Mouse (Mus musculus) ZHBTc4 (cell line): ENCODE data around the gene Gja10.
A peak's percentile ranks its signal among the peaks of the same experiment; 100 is the strongest.

Experiments used
- DNase-seq: peaks from one replicate; pipeline ENCODE4 v3.0.0-alpha.2; 2011; ENCODE audit warnings: low read depth, low spot score

Gene Gja10

GRCm38 (mm10) chr4:32602660-32603059 is at the start of gene Gja10:
TSS of gene Gja10 (minus strand) at chr4:32602760.
- no peak for DNase-seq

DNA sequence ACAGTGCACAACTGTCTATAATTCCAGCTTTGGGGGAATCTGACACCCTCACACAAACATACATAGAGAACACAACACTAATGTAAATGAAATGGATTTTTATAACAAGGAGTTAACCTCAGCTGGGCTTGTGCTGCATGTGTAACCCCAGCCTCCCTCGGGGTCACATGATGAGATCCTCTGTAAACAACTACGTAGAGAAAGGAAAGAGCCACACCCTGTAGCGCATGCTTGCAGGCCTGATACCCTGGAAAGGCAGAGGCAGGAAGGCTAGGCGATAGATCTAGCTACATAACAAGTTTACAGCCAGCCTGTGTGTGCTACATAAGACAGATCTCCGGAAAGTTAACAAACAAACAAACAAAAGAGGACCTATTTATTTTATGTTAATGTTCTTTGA is 49.1 kb upstream of the Gja10 start:
- DNase-seq, result peak; percentile 63

GRCm38 (mm10) chr4:32621637-32622036 is 19.1 kb upstream of the Gja10 start:
- no peak for DNase-seq

- DNase-seq, result peak; percentile 100
Measured at GRCm38 (mm10) chr4:32615034-32615881, 12.7 kb upstream of the Gja10 start, which contains the start of gene Casp8ap2. TSS of gene Casp8ap2 (plus strand) at chr4:32615451.

- DNase-seq, result peak; percentile 79
Measured at GRCm38 (mm10) chr4:32601135-32601534, 1.4 kb downstream of the Gja10 start.

- no peak for DNase-seq
Measured at GRCm38 (mm10) chr4:32588237-32588636, 14.3 kb downstream of the Gja10 start.

DNA sequence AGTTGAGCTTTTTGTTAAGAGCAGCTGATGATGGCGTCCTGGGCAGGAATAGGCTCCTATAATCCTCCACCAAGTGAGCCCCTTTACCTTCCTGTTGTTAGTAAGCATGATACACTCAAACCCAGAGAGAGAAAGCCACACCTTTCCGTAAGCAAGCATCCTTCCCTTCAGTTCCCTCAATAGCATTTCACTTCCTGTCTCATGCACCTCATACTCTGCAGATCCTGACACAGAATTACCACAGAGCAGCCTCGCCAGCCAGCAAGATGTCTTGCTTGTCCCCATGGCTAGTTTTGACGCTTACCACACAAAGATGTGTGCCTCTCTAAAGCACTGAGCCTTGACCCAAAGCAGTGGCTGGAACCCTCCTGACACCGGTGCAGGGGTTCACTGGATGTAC is 15.0 kb downstream of the Gja10 start:
- no peak for DNase-seq

GRCm38 (mm10) chr4:32586596-32586995 is 16.0 kb downstream of the Gja10 start:
- peak; percentile 84 for DNase-seq

DNA sequence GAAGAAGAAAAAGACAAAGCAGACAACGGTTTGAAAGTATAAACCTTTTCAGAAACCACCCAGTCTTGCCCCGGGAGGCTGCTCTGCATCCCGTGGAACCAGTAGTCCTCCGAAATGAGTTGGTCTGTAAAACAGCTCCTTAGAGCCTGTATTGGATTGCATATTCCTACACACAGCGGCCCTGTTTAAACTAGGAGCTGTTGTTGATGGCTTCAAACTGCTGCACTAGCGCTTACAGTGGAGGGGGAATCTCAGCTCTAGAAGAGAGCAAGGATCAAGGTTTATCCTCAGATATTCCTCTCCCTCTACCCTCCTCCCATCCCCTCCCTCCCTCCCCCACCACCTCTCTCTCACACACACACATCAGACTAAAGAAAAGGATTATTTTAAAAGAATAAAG is 18.4 kb downstream of the Gja10 start:
- no peak for DNase-seq

DNA sequence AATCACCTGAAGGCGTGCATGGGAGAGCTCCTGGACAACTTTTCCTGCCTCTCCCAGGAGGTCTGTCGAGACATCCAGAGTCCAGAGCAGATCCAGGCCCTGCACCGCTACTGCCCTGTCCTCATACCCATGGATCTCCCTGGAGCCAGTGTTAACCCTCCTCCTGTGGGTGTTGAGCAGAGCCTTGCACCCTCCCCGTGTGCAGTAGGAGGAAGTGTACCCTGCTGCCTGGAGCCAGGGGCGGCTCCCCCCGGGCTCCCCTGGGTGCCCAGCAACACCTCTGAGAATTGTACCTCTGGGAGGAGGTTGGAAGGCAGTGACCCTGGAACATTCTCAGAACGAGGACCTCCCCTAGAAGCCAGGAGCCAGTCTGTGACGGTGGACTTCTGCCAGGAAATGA is 22.7 kb downstream of the Gja10 start:
- no peak for DNase-seq

GRCm38 (mm10) chr4:32575165-32575564 is 27.4 kb downstream of the Gja10 start:
- DNase-seq, result no peak

GRCm38 (mm10) chr4:32574604-32575003 is 28.0 kb downstream of the Gja10 start:
- DNase-seq, result no peak

DNA sequence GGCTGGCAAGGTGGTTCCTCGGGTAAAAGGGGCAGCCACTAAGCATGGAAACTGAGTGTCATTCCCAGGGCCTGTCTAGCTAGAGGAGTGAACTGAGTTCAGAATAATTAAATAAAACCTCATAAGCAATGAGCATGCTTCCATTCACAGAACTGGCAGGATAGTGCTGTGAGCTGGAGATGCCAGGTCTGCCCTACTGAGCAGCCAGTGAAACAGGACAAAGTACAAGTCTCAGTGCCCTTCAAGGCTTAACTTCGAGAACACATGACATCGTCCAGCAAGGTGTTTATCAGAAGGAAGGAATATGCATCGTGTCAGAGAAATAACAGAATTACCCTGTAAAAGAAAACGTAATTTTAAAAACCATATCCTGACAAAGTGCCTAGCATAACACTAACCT is 29.0 kb downstream of the Gja10 start:
- DNase-seq, result no peak

- peak; percentile 72 for DNase-seq
Measured at GRCm38 (mm10) chr4:32572118-32572517, 30.4 kb downstream of the Gja10 start.

GRCm38 (mm10) chr4:32571441-32571840 is 31.1 kb downstream of the Gja10 start:
- DNase-seq, result no peak

DNA sequence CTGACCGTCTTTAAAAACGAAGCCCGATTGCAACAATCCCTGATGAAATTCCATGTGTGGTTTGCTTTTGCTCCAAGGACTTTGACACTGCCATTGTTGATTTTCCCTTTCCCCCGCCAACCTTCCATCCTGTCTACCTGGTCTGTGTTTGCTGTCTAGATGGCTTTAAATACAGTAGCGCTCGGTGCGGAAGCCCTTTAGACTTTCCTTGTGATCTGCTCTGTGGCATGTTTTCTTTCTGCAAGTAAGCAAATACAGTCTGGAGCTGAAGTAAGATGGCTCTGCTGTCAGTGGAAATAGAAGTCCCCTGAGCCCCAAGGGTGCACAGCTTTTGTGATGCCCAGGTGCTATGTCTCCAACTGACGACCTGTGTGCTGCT is 31.6 kb downstream of the Gja10 start:
- DNase-seq, result no peak

- DNase-seq, result no peak
Measured at GRCm38 (mm10) chr4:32569995-32570938, 32.3 kb downstream of the Gja10 start.

DNA sequence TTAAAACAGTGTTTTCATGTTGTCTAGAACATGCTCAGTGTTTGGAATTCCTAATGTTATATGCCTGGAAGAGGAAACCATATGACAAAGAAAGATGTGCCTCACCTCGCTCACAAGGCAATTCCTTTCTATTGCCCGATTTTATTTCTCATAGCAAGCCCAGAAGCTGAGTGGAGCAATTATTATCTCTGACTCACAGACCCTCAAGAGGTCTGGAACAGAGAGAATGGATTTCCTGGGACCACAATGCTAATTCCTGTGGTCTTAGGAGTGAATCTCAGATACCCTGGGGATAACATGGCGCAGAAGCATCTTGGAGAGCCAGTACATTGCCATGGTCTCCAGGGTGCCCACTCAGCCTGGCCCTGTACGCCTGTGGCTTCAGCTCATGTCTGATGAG is 33.5 kb downstream of the Gja10 start:
- DNase-seq, result no peak

DNA sequence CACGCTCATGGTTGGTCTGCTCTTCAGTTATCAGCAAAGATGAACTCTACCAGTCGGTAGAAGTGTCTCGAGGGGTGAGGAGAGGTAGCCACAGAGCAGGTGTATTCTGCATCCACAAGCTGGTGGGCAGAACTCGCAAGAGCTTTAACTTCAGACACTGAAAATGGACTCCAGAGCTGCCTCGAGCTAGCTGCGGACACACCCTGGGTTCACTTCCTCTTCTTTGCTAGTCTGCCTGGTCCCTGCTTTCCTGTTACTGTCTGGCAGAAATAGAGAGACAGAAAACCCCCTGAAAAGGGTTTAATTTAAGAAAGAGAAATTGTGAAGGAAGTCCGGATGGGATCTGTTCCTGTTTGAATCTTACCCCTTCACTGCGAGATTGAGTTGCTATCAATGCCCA is 37.6 kb downstream of the Gja10 start:
- no peak for DNase-seq

GRCm38 (mm10) chr4:32564416-32564815 is 38.1 kb downstream of the Gja10 start:
- no peak for DNase-seq

DNA sequence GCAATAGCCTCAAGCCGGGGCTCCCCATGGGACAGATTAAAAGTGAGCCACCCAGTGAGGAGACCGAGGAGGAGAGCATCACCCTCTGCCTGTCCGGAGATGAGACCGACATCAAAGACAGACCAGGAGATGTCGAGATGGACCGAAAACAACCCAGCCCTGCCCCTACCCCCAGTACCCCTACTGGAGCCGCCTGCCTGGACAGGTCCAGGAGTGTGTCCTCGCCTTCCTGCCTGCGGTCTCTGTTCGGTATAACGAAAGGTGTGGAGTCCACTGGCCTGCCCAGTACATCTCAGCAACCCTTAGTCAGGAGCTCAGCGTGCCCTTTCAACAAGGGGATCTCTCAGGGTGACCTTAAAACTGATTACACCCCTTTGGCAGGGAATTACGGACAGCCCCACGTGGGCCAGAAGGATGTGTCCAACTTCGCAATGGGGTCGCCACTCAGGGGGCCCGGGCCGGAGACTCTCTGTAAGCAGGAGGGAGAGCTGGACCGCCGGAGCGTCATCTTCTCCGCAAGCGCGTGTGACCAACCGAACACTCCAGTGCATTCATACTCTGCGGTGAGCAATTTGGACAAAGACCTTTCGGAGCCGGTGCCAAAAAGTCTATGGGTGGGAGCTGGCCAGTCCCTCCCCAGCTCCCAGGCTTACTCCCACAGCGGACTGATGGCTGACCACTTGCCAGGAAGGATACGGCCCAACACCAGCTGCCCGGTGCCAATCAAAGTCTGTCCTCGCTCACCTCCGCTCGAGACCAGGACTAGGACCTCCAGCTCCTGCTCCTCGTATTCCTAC is 40.0 kb downstream of the Gja10 start:
- DNase-seq, result no peak
